Mouse (Mus musculus): ENCODE results near the gene Adora3. TPM values are rescaled to one million over a fixed set of nuclear protein-coding genes. Genes with fewer than 3 reads are reported as not detected.
A peak's percentile ranks its signal among the peaks of the same experiment; 100 is the strongest.

The Adora3 gene
- total and polyA plus RNA-seq, 3 experiments, result 0.37 TPM; not detected in 2

DNA sequence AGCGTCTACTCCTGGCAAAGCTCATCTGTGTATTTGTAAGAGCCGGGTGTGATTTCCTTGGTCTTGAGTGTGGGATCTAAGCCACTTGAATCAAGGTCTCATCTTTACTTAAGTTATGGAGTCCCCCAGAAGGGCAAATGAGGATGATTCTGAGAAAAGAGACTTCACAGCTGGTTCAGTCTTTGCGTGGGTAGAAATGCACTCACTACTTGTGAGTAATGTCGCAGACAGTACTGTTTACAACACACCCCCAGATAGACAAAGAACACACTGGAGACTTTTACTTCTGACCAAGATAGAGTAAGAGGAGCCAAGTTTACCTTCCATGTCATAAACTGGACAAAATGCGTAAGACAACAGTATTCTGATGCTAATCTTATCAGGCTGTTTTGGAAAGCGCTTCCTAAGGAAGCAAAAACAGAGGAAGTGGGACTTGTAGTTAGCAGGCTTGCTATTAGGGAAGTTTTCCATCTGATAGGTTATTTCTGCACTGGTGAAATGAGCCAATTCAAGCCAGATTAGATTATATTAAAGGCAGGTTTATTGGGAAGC lies 6.7 kb downstream of the Adora3 start:
- no peak for DNase-seq
- peaks cover 18% of the 10 kb centered on the region for H3K4me1 ChIP-seq (ENCODE audit: control insufficient read depth, insufficient read depth, low read length)
- H3K9ac ChIP-seq (ENCODE audit: low read depth, low read length), result no peak overlapping the region
- peaks cover 3% of the 10 kb centered on the region; the same call in 1 of the 2 replicates for H3K36me3 ChIP-seq (ENCODE audit: control insufficient read depth, insufficient read depth, low read length)
- no peak overlapping the region for H3K4me3 ChIP-seq
- H3K27ac ChIP-seq, result peak overlapping the region; percentile 70
- intact Hi-C loops (cut with DNase I), result loop anchor here (5.0 kb wide), 1 partner anchor 50 kb away; no protein-coding TSS in a partner anchor
- no peaks in the 10 kb centered on the region for H3K79me2 ChIP-seq (replicated peaks; ENCODE audit: control insufficient read depth, insufficient read depth, low read length)
- WGBS, result 43% methylated on average over 6 of the region's 6 CpGs
- TF ChIP-seq POLR2A (IDR thresholded peaks at IDR 0.05; ENCODE audit: insufficient read depth, low read depth, low read length), result no peak
- no peak for TF ChIP-seq EP300 (IDR thresholded peaks at IDR 0.05; ENCODE audit: insufficient read depth, low read depth, low read length)
- no peak for TF ChIP-seq CTCF (IDR thresholded peaks at IDR 0.05)
- H3K27me3 ChIP-seq (ENCODE audit: control insufficient read depth, insufficient read depth, low read length), result no peaks in the 10 kb centered on the region

- H3K79me2 ChIP-seq (replicated peaks; ENCODE audit: control insufficient read depth, insufficient read depth, low read length), result no peaks in the 10 kb centered on the region
- TF ChIP-seq EP300 (IDR thresholded peaks at IDR 0.05; ENCODE audit: insufficient read depth, low read depth, low read length) (0 out of 2 replicates have a peak, but pooled peaks have one; percentile 10), POLR2A (IDR thresholded peaks at IDR 0.05; ENCODE audit: insufficient read depth, low read depth, low read length) (no peak)
- 41% methylated on average over 2 of the region's 2 CpGs for WGBS
- peak overlapping the region; percentile 70 for H3K27ac ChIP-seq
- peaks cover 17% of the 10 kb centered on the region for H3K4me1 ChIP-seq (ENCODE audit: control insufficient read depth, insufficient read depth, low read length)
- H3K36me3 ChIP-seq (ENCODE audit: control insufficient read depth, insufficient read depth, low read length), result no peaks in the 10 kb centered on the region; the same call in 1 of the 2 replicates
- intact Hi-C loops (cut with DNase I), result loop anchor here (2.0 to 5.0 kb wide), 2 partner anchors 15 to 51 kb away; no protein-coding TSS in a partner anchor
- no peak overlapping the region for H3K4me3 ChIP-seq
- H3K27me3 ChIP-seq (ENCODE audit: control insufficient read depth, insufficient read depth, low read length), result no peaks in the 10 kb centered on the region
- no peak for DNase-seq
- H3K9ac ChIP-seq (ENCODE audit: low read depth, low read length), result no peak overlapping the region
Observed at GRCm38 (mm10) chr3:105877919-105878318, 7.3 kb downstream of the Adora3 start.

DNA sequence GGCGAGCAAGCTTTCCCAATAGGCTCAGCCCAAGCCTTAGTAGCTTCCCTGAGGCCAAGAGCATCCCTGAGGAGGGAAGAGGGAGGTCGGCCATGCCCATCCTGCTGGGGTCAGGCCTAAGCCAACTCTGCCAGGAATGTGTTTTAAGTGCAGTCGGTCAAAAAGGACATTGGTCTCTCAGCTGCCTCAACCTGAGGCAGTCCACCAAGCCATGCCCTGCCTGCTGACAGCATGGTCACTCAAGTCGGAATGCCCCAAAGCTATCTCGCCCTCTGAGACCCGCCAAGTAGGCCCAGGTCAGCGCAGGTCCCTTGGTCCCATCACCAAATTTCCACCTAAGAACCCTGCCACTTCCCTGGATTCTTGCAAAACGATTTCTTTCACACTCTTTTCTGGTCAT lies 8.1 kb downstream of the Adora3 start:
- TF ChIP-seq POLR2A (IDR thresholded peaks at IDR 0.05; ENCODE audit: insufficient read depth, low read depth, low read length), result no peak
- TF ChIP-seq CTCF (IDR thresholded peaks at IDR 0.05), result no peak
- TF ChIP-seq EP300 (IDR thresholded peaks at IDR 0.05; ENCODE audit: insufficient read depth, low read depth, low read length), result no peak
- H3K27me3 ChIP-seq (ENCODE audit: control insufficient read depth, insufficient read depth, low read length), result no peaks in the 10 kb centered on the region
- DNase-seq, result no peak
- peaks cover 17% of the 10 kb centered on the region for H3K4me1 ChIP-seq (ENCODE audit: control insufficient read depth, insufficient read depth, low read length)
- intact Hi-C loops (cut with DNase I), result loop anchor here (2.0 to 5.0 kb wide), 2 partner anchors 14 to 51 kb away; no protein-coding TSS in a partner anchor
- no peak overlapping the region for H3K9ac ChIP-seq (ENCODE audit: low read depth, low read length)
- H3K27ac ChIP-seq, result no peak overlapping the region; the same call in 1 of the 2 replicates
- H3K79me2 ChIP-seq (replicated peaks; ENCODE audit: control insufficient read depth, insufficient read depth, low read length), result no peaks in the 10 kb centered on the region
- no peaks in the 10 kb centered on the region; the same call in 1 of the 2 replicates for H3K36me3 ChIP-seq (ENCODE audit: control insufficient read depth, insufficient read depth, low read length)
- 87% methylated on average over 8 of the region's 8 CpGs for WGBS
- no peak overlapping the region for H3K4me3 ChIP-seq

DNA sequence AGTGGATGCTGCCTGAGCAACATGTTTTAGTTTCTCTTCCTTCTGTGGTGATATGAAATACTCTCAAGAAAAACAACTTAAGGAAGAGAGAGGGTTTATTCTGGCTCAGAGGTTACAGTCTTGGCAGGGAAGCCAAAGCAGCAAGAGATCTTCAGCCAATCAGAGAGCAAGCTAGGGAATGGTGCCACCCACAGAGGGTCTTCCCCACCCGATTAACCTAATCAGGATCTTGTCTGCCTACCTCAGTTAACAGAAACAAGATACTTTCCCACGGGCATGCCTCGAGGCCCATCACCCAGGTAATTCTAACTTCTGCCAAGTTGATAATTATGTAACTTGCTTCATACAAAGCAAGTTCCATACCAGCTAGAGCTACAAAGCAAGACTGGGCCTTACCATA lies 9.8 kb downstream of the Adora3 start:
- intact Hi-C loops (cut with DNase I), result no loop called here
- WGBS, result 30% methylated on average over 3 of the region's 3 CpGs
- no peaks in the 10 kb centered on the region for H3K79me2 ChIP-seq (replicated peaks; ENCODE audit: control insufficient read depth, insufficient read depth, low read length)
- no peak for DNase-seq
- H3K27me3 ChIP-seq (ENCODE audit: control insufficient read depth, insufficient read depth, low read length), result no peaks in the 10 kb centered on the region
- H3K4me1 ChIP-seq (ENCODE audit: control insufficient read depth, insufficient read depth, low read length), result peaks cover 13% of the 10 kb centered on the region
- H3K27ac ChIP-seq, result peak overlapping the region; percentile 31; the same call in 1 of the 2 replicates
- H3K36me3 ChIP-seq (ENCODE audit: control insufficient read depth, insufficient read depth, low read length), result no peaks in the 10 kb centered on the region; the same call in 1 of the 2 replicates
- TF ChIP-seq EP300 (IDR thresholded peaks at IDR 0.05; ENCODE audit: insufficient read depth, low read depth, low read length) (no peak), CTCF (IDR thresholded peaks at IDR 0.05) (no peak), POLR2A (IDR thresholded peaks at IDR 0.05; ENCODE audit: insufficient read depth, low read depth, low read length) (no peak)
- no peak overlapping the region for H3K4me3 ChIP-seq
- H3K9ac ChIP-seq (ENCODE audit: low read depth, low read length), result no peak overlapping the region

- Histone ChIP-seq H3K27ac (no peak overlapping the region), H3K4me3 (no peak overlapping the region), H3K79me2 (replicated peaks; ENCODE audit: control insufficient read depth, insufficient read depth, low read length) (no peaks in the 10 kb centered on the region), H3K4me1 (ENCODE audit: control insufficient read depth, insufficient read depth, low read length) (peaks cover 6% of the 10 kb centered on the region), H3K9ac (ENCODE audit: low read depth, low read length) (no peak overlapping the region), H3K27me3 (ENCODE audit: control insufficient read depth, insufficient read depth, low read length) (no peaks in the 10 kb centered on the region), H3K36me3 (ENCODE audit: control insufficient read depth, insufficient read depth, low read length) (no peaks in the 10 kb centered on the region; the same call in 1 of the 2 replicates)
- TF ChIP-seq POLR2A (IDR thresholded peaks at IDR 0.05; ENCODE audit: insufficient read depth, low read depth, low read length) (no peak), CTCF (IDR thresholded peaks at IDR 0.05) (no peak), EP300 (IDR thresholded peaks at IDR 0.05; ENCODE audit: insufficient read depth, low read depth, low read length) (no peak)
- intact Hi-C loops (cut with DNase I), result no loop called here
- WGBS, result 90% methylated on average over 7 of the region's 7 CpGs
- no peak for DNase-seq
Observed at GRCm38 (mm10) chr3:105882105-105882504, 11.4 kb downstream of the Adora3 start.

DNA sequence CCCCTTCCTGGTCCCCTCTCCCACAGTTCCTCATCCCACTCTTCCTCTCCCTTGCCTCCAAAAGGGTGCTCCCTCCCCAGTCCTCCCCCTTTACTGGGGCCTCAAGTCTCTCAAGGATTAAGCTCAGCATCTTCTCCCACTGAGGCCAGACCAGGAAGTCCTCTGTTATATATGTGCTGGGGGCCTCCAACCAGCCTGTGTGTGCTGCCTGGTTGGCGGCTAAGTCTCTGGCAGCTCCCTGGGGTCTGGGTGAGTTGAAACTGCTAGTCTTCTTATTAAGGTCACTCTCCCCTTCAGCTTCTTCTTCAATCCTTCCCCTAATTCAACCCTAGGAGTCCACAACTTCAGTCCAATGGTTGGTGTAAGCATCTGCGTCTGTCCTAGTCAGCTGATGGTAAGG lies 12.5 kb downstream of the Adora3 start:
- intact Hi-C loops (cut with DNase I), result no loop called here

More for the DNA sequence above, 12.5 kb downstream of the Adora3 start:
- H3K9ac ChIP-seq (ENCODE audit: low read depth, low read length), result no peak overlapping the region
- H3K4me1 ChIP-seq (ENCODE audit: control insufficient read depth, insufficient read depth, low read length), result peaks cover 3% of the 10 kb centered on the region
- no peak overlapping the region for H3K4me3 ChIP-seq
- no peaks in the 10 kb centered on the region for H3K27me3 ChIP-seq (ENCODE audit: control insufficient read depth, insufficient read depth, low read length)
- 97% methylated on average over 2 of the region's 2 CpGs for WGBS
- no peaks in the 10 kb centered on the region for H3K79me2 ChIP-seq (replicated peaks; ENCODE audit: control insufficient read depth, insufficient read depth, low read length)
- H3K27ac ChIP-seq, result no peak overlapping the region
- DNase-seq, result no peak
- no peaks in the 10 kb centered on the region for H3K36me3 ChIP-seq (ENCODE audit: control insufficient read depth, insufficient read depth, low read length)
- TF ChIP-seq POLR2A (IDR thresholded peaks at IDR 0.05; ENCODE audit: insufficient read depth, low read depth, low read length) (no peak), CTCF (IDR thresholded peaks at IDR 0.05) (no peak), EP300 (IDR thresholded peaks at IDR 0.05; ENCODE audit: insufficient read depth, low read depth, low read length) (no peak)

Data from heart, adult 2 months (tissue).